Mouse (Mus musculus) urinary bladder, postnatal 10 days (tissue): ENCODE results near the gene Sgcg.

Experiments
- DNase-seq: peaks from one replicate; pipeline ENCODE4 v3.0.0; 2022; ENCODE audit warnings: low spot score

The Sgcg gene

GRCm38 (mm10) chr14:61258352-61258751 lies at the start of gene Sgcg:
Gene Sgcg (minus strand): TSS chr14:61258490.
- no peak for DNase-seq

GRCm38 (mm10) chr14:61303969-61304609 lies 45.8 kb upstream of the Sgcg start:
- no peak for DNase-seq

GRCm38 (mm10) chr14:61302428-61302827 lies 44.1 kb upstream of the Sgcg start:
- no peak for DNase-seq

GRCm38 (mm10) chr14:61301323-61301722 lies 43.0 kb upstream of the Sgcg start:
- DNase-seq: no peak

GRCm38 (mm10) chr14:61299810-61300209 lies 41.5 kb upstream of the Sgcg start:
- DNase-seq: no peak

GRCm38 (mm10) chr14:61294738-61295079 lies 36.4 kb upstream of the Sgcg start:
- no peak for DNase-seq

GRCm38 (mm10) chr14:61293884-61294737 lies 35.8 kb upstream of the Sgcg start:
- DNase-seq: no peak

GRCm38 (mm10) chr14:61290664-61291063 lies 32.4 kb upstream of the Sgcg start:
- DNase-seq: no peak

- DNase-seq: no peak
These were observed 30.5 kb upstream of the Sgcg start for GRCm38 (mm10) chr14:61288606-61289286.

- no peak for DNase-seq
These were observed 20.5 kb upstream of the Sgcg start for GRCm38 (mm10) chr14:61278676-61279300.

GRCm38 (mm10) chr14:61277285-61277684 lies 19.0 kb upstream of the Sgcg start:
- DNase-seq: no peak

GRCm38 (mm10) chr14:61274414-61275198 lies 16.3 kb upstream of the Sgcg start:
- DNase-seq: no peak

- no peak for DNase-seq
These were observed 9.7 kb upstream of the Sgcg start for GRCm38 (mm10) chr14:61267908-61268475.

- no peak for DNase-seq
These were observed 794 bp upstream of the Sgcg start for GRCm38 (mm10) chr14:61259084-61259483.

GRCm38 (mm10) chr14:61252596-61253388 lies 5.5 kb downstream of the Sgcg start:
- DNase-seq: no peak

- no peak for DNase-seq
These were observed 11.8 kb downstream of the Sgcg start for GRCm38 (mm10) chr14:61246444-61246843.

GRCm38 (mm10) chr14:61242611-61243010 lies 15.7 kb downstream of the Sgcg start:
- DNase-seq: no peak

- DNase-seq: no peak
These were observed 19.5 kb downstream of the Sgcg start for GRCm38 (mm10) chr14:61238751-61239150.

- DNase-seq: no peak
These were observed 21.1 kb downstream of the Sgcg start for GRCm38 (mm10) chr14:61237101-61237654.

GRCm38 (mm10) chr14:61235846-61236474 lies 22.3 kb downstream of the Sgcg start:
- no peak for DNase-seq
